Mouse (Mus musculus) cerebellum, adult 9-11 months (tissue): ENCODE data around the gene Lnx1.

ENCODE experiments used
- DNase-seq: peaks from one replicate; pipeline ENCODE4 v3.0.0; 2022

The Lnx1 gene

GRCm38 (mm10) chr5:74647584-74647984 is 55.1 kb downstream of the Lnx1 start:
- DNase-seq = no peak

GRCm38 (mm10) chr5:74642291-74642690 is 60.4 kb downstream of the Lnx1 start:
- DNase-seq = no peak

GRCm38 (mm10) chr5:74641000-74641399 is 61.7 kb downstream of the Lnx1 start:
- peak; percentile 49 for DNase-seq

- DNase-seq = no peak
Measured at GRCm38 (mm10) chr5:74640504-74640903, 62.2 kb downstream of the Lnx1 start.

GRCm38 (mm10) chr5:74639516-74639915 is 63.2 kb downstream of the Lnx1 start:
- no peak for DNase-seq

GRCm38 (mm10) chr5:74634391-74634790 is 68.3 kb downstream of the Lnx1 start:
- DNase-seq = no peak

GRCm38 (mm10) chr5:74633453-74633852 is 69.3 kb downstream of the Lnx1 start:
- no peak for DNase-seq

GRCm38 (mm10) chr5:74632369-74633114 is 70.2 kb downstream of the Lnx1 start:
- no peak for DNase-seq

- no peak for DNase-seq
Measured at GRCm38 (mm10) chr5:74628001-74628400, 74.7 kb downstream of the Lnx1 start.

GRCm38 (mm10) chr5:74624385-74624784 is 78.3 kb downstream of the Lnx1 start:
- DNase-seq = no peak

GRCm38 (mm10) chr5:74623316-74624000 is 79.3 kb downstream of the Lnx1 start:
- DNase-seq = no peak

GRCm38 (mm10) chr5:74621691-74622470 is 80.8 kb downstream of the Lnx1 start:
- no peak for DNase-seq

GRCm38 (mm10) chr5:74618573-74619059 is 84.1 kb downstream of the Lnx1 start:
- DNase-seq = no peak

- no peak for DNase-seq
Measured at GRCm38 (mm10) chr5:74617816-74618572, 84.7 kb downstream of the Lnx1 start.

- no peak for DNase-seq
Measured at GRCm38 (mm10) chr5:74613491-74614151, 89.1 kb downstream of the Lnx1 start.

- no peak for DNase-seq
Measured at GRCm38 (mm10) chr5:74612713-74613112, 90.0 kb downstream of the Lnx1 start.

GRCm38 (mm10) chr5:74610511-74610910 is 92.2 kb downstream of the Lnx1 start:
- no peak for DNase-seq

GRCm38 (mm10) chr5:74606213-74606612 is 96.5 kb downstream of the Lnx1 start:
- no peak for DNase-seq

- DNase-seq = no peak
Measured at GRCm38 (mm10) chr5:74603306-74603705, 99.4 kb downstream of the Lnx1 start.

GRCm38 (mm10) chr5:74602371-74602770 is 100.3 kb downstream of the Lnx1 start:
- DNase-seq = no peak

- DNase-seq = no peak
Measured at GRCm38 (mm10) chr5:74601965-74602364, 100.7 kb downstream of the Lnx1 start.

GRCm38 (mm10) chr5:74601171-74601570 is 101.5 kb downstream of the Lnx1 start:
- DNase-seq = no peak
